Mouse (Mus musculus): ENCODE data around the gene Il17rb. TPM values are rescaled to one million over a fixed set of nuclear protein-coding genes. Genes with fewer than 3 reads are reported as not detected.

Gene Il17rb
- polyA plus RNA-seq (2015; fragmentation: Nextera tagmentation; extraction: Ambion mirVana), result 0.93 and 1.4 TPM in 2 replicates

DNA sequence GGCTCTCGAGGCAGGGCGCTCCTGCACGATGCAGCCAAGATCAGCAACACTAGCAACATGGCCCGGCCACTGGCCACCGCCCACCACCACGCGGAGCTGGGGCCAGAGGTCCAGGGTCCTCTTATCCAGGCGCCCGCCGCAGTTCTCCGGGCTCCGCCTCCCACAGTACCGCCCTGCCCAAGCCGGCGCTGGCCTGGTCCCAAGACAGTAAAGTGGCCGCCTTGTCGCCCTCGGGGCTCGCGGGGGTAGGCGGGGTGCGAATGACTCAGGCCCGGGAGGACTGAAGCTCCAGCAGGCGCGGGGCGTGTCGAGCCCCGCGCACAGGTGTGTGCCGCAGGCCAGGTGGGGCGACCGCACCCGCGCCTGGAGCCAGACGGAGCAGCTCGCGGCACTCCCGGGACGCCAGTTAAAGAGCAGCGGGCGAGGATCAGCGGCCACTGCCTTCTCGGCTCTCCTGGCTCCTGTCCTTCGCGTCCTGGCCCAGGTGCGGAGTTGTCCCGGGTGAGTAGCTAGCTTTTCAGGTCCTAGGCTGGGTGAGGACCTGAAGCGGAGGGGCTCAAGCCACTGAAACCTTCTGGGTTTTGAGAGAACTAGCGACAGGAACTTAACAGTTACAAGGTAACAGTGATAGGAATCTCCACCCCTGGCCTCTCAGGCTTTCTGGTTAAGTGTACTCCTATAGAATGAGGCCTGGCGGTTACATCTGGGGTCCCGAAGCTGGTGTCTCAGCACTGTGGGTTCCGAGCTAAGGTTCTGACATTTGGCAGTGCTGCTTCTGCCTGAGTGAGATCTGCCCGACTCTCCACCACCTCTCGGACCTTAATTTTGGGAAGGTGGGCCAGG, at the start of gene Il17rb, which contains the start of gene Chdh:
Il17rb (minus strand) TSS at position 164 of the 843 bp plus-strand sequence.
Chdh (plus strand) TSS at position 291 of the 843 bp plus-strand sequence.
- peaks cover 43% of the 10 kb centered on the region for H3K27me3 ChIP-seq
- H3K36me3 ChIP-seq, result no peaks in the 10 kb centered on the region
- peak within 1 kb of the TSS; percentile 47 for H3K4me3 ChIP-seq
- peak within 1 kb of the TSS; percentile 87 for H3K4me2 ChIP-seq
- H3K9me3 ChIP-seq, result no peaks in the 10 kb centered on the region
- 12% methylated on average over 49 of the region's 54 CpGs for WGBS
- peak; percentile 68; the same call in 1 of the 2 replicates for ATAC-seq (ENCODE audit: low FRiP score)
- peaks cover 9% of the 10 kb centered on the region for H3K4me1 ChIP-seq (replicated peaks)
- peak within 1 kb of the TSS; percentile 69 for H3K9ac ChIP-seq
- H3K27ac ChIP-seq, result no peak within 1 kb of the TSS

DNA sequence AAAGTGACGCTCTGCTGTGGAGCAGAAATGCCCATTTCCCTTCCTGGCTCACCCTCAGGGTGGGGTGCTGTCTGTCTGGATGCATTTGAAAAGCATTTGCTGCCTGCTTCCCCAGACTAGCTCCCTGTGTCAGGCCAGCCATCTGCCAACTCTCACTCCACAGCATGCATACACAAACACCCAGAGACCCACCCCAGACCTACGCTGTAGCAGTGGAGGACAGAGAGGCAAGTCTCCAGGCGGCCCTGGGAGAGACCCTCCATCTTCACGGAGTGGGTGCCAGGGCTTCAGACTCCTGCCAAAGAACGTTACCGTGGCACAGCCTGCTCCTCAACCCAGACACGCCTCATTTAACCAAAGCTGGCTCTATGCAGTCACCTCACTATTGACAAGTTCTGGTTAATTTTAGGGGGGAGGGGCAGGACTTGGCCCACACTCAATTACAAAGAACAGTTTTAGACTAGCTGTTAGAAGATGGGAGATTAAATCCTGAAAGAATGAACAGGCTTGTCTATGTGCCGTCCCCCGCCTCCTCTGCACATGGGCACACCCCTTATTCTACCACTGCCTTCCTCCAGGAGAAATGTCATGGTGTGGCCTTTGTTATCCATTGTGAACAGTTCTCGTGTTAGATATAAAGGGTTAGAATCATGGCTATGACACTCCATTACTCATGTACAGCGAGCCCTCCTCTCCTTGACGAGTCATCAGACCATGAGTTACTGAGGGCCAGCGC, 47.5 kb upstream of the Il17rb start:
- Histone ChIP-seq H3K9me3 (no peaks in the 10 kb centered on the region), H3K36me3 (peaks cover 6% of the 10 kb centered on the region; the same call in 1 of the 2 replicates), H3K27ac (peak overlapping the region; percentile 64; the same call in 1 of the 2 replicates), H3K4me2 (peak overlapping the region; percentile 8; the same call in 1 of the 2 replicates), H3K4me1 (replicated peaks) (peaks cover 11% of the 10 kb centered on the region), H3K27me3 (no peaks in the 10 kb centered on the region), H3K9ac (no peak overlapping the region), H3K4me3 (no peak overlapping the region)
- ATAC-seq (ENCODE audit: low FRiP score), result peak; percentile 95
- WGBS, result 40% methylated on average over 13 of the region's 13 CpGs

DNA sequence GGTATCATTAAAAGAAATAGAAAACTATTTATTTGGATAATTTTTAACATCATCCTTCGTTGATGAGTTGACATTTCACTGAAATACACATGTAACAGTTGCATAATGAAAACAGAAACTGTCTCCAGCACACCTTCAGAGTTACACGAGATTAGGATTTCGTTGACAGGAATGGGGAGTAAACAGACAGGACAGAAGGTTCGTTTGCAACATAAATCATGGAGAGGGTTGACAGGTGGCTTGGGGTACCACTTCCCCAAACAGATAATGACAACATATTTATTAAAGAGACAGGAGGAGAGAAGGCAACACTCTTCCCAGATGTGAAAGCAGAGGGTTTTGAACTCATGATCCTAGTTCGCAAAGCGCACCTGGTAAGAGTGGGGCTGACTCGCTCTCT, 46.2 kb upstream of the Il17rb start:
- Histone ChIP-seq H3K36me3 (0 out of 2 replicates have a peak, but pooled peaks cover 6% of the 10 kb centered on the region), H3K4me3 (no peak overlapping the region), H3K27ac (no peak overlapping the region), H3K9ac (no peak overlapping the region), H3K4me2 (no peak overlapping the region), H3K9me3 (no peaks in the 10 kb centered on the region), H3K27me3 (no peaks in the 10 kb centered on the region), H3K4me1 (replicated peaks) (peaks cover 11% of the 10 kb centered on the region)
- no peak for ATAC-seq (ENCODE audit: low FRiP score)
- WGBS, result 81% methylated on average over 7 of the region's 7 CpGs

DNA sequence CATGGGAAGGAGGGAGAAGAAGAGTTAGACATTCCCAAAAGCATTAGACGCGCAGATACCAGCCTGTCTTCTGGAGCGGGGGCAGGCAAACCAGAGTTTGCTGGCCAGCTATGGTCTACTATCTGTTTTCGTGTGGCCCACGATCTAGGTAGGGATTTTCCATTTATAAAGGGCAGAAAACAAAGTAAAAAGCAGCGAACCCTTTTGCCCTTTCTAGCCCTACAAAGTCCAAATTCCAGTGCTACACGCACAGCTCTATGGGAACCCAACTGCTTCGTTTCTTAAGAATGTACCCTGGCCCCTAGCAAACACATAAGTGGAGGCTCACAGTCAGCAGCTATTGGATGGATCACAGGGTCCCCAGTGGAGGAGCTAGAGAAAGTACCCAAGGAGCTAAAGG, 41.6 kb upstream of the Il17rb start:
- H3K27ac ChIP-seq, result no peak overlapping the region
- no peaks in the 10 kb centered on the region for H3K9me3 ChIP-seq
- H3K9ac ChIP-seq, result no peak overlapping the region
- H3K4me2 ChIP-seq, result no peak overlapping the region
- H3K27me3 ChIP-seq, result no peaks in the 10 kb centered on the region
- no peak overlapping the region for H3K4me3 ChIP-seq
- WGBS, result 88% methylated on average over 8 of the region's 8 CpGs
- H3K4me1 ChIP-seq (replicated peaks), result no peaks in the 10 kb centered on the region
- ATAC-seq (ENCODE audit: low FRiP score), result no peak
- H3K36me3 ChIP-seq, result peaks cover 14% of the 10 kb centered on the region; the same call in 1 of the 2 replicates

DNA sequence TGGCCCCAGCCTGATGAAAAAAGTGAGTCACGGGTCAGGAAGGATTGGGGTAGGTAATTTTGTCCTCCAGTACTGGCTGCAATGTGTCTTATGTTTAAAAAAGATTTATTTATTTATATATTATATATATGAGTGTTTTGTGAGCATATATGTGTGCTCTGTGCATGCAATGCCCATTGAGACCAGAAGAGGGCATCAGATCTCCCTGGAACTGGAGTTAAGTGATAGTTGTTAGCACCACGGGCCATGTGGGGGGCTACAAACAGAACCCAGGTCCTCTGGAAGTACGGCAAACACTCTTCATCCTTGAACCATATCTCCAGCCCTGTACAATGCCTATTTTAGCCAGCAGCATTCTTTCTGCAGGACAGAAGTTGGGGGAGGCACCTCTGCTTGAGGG, 39.4 kb upstream of the Il17rb start:
- H3K27me3 ChIP-seq, result no peaks in the 10 kb centered on the region
- H3K9ac ChIP-seq, result no peak overlapping the region
- no peak for ATAC-seq (ENCODE audit: low FRiP score)
- H3K36me3 ChIP-seq, result peaks cover 21% of the 10 kb centered on the region
- 93% methylated on average over 3 of the region's 3 CpGs for WGBS
- H3K4me2 ChIP-seq, result no peak overlapping the region
- H3K27ac ChIP-seq, result no peak overlapping the region
- no peaks in the 10 kb centered on the region for H3K9me3 ChIP-seq
- H3K4me3 ChIP-seq, result no peak overlapping the region
- no peaks in the 10 kb centered on the region for H3K4me1 ChIP-seq (replicated peaks)

DNA sequence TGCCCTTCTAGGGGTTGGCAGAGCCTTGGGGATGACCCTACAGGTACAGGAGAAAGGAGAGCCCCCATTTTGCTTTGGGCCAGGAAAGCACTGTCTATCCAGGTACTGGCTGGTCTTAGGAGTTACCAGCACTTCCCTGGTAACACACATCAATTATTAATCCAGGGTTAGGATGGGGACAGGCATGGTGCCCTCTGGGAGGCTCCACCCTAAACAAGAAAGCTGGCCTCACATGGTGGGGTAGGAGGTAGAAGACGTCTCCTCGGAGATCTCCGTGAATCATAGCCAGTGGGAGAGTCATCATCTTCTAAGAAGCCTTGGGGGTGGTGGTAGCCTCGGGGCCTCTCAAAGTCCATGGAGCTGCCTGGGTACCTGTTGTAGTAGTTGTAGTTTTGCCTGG, 38.3 kb upstream of the Il17rb start:
- Histone ChIP-seq H3K27me3 (no peaks in the 10 kb centered on the region), H3K4me3 (no peak overlapping the region), H3K27ac (no peak overlapping the region), H3K9ac (no peak overlapping the region), H3K4me1 (replicated peaks) (no peaks in the 10 kb centered on the region), H3K4me2 (no peak overlapping the region), H3K9me3 (no peaks in the 10 kb centered on the region), H3K36me3 (peaks cover 25% of the 10 kb centered on the region)
- 90% methylated on average over 4 of the region's 4 CpGs for WGBS
- no peak for ATAC-seq (ENCODE audit: low FRiP score)

DNA sequence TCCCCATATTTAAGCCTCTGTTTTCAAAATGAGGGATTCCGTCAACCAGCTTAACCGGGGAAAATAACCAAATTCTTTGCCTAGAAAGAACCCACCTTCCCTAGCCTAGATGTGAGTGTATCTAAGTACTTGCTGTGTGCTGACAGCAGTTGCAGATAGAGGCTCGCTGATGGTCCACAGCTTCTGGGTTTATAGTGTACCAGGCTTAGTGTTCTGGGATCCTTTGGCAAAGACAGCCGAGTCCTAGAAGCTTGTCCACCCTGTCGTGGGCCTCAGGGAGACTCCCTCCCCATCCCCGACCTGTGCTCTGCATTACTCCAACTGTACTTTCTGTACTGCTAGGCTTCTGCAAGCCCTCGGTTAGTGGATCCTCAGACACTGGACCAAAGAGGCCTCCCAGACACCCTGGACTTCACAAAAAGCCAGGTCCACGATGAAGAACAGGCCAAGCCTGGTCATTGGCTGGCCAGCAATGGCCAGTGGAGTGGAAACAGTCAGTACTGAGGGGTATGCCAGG, 37.1 kb upstream of the Il17rb start:
- H3K4me1 ChIP-seq (replicated peaks), result no peaks in the 10 kb centered on the region
- no peak overlapping the region for H3K4me2 ChIP-seq
- H3K9me3 ChIP-seq, result no peaks in the 10 kb centered on the region
- no peak overlapping the region for H3K4me3 ChIP-seq
- ATAC-seq (ENCODE audit: low FRiP score), result no peak
- H3K36me3 ChIP-seq, result peaks cover 24% of the 10 kb centered on the region
- no peak overlapping the region for H3K9ac ChIP-seq
- 86% methylated on average over 8 of the region's 8 CpGs for WGBS
- H3K27me3 ChIP-seq, result no peaks in the 10 kb centered on the region
- H3K27ac ChIP-seq, result no peak overlapping the region

DNA sequence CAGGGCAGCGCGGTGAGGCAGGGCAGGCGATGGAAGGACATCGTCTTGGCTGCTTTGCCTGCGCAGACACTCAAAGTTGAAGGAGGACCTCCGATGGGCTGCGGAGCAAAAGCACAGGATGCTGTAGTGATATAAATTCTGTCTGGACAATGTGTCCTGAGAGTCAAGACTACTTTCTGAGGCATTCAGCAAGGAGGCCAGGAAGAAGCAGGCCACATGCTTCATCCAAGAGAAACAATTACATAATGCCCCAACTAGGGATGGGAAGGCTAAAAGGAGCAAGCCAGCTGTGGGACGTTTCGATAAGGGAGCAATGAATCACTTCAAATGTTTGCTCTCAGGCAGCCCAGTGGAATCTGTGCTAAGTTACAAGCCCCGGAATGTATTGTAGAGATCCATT, 36.5 kb upstream of the Il17rb start:
- no peaks in the 10 kb centered on the region for H3K9me3 ChIP-seq
- peaks cover 24% of the 10 kb centered on the region for H3K36me3 ChIP-seq
- no peak overlapping the region for H3K4me3 ChIP-seq
- H3K4me1 ChIP-seq (replicated peaks), result no peaks in the 10 kb centered on the region
- no peak overlapping the region for H3K9ac ChIP-seq
- 89% methylated on average over 10 of the region's 10 CpGs for WGBS
- ATAC-seq (ENCODE audit: low FRiP score), result no peak
- H3K27ac ChIP-seq, result no peak overlapping the region
- no peaks in the 10 kb centered on the region for H3K27me3 ChIP-seq
- no peak overlapping the region for H3K4me2 ChIP-seq

DNA sequence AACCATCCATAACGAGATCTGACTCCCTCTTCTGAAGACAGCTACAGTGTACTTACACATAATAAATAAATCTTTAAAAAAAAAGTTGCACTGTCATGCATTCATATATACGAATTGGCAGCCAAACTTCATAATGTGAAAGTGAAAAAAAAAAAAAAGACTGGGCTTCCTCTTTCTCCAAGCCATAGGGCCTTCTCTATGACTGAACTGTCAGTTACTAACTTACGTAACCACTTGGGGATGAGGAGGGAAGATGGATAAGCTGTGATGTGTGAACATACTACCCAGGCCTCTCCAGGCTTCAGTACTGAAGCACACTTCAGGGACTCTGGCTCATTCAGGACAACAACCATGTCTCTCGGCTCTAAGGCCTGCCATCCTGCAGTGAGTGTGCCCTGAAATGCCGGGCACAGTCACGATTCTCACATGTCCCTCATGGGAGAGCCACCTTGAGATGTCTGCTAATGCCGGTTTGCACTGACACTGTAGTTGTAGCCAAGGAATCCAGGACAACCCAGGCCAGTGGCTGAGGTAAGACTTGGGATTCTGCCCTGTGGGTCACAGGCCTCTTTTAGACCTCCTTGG, 34.8 kb upstream of the Il17rb start:
- no peak overlapping the region for H3K4me3 ChIP-seq
- no peak overlapping the region for H3K4me2 ChIP-seq
- no peaks in the 10 kb centered on the region for H3K4me1 ChIP-seq (replicated peaks)
- WGBS, result 89% methylated on average over 7 of the region's 7 CpGs
- ATAC-seq (ENCODE audit: low FRiP score), result no peak
- peaks cover 23% of the 10 kb centered on the region for H3K36me3 ChIP-seq
- no peak overlapping the region for H3K27ac ChIP-seq
- H3K9ac ChIP-seq, result no peak overlapping the region
- H3K9me3 ChIP-seq, result no peaks in the 10 kb centered on the region
- no peaks in the 10 kb centered on the region for H3K27me3 ChIP-seq

DNA sequence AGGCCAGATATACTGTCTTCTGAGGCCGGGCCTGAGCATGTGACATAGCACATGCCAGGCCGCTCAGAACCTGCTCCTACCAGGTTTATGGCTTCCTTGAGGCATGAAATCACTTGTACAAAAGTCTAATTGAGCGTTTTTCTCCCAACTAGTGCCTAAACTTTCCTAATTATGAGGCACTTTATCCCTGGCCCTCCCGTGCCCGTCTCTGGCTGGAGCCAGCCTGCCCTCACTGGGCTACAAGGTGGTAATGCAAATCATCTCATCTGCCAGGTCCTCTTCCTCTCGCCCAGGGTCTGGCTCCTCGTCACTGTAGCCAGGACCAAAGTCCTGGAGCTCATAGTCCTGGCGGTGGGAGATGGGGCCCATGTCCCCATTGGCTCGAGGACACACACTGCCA, 33.1 kb upstream of the Il17rb start:
- no peak for ATAC-seq (ENCODE audit: low FRiP score)

DNA sequence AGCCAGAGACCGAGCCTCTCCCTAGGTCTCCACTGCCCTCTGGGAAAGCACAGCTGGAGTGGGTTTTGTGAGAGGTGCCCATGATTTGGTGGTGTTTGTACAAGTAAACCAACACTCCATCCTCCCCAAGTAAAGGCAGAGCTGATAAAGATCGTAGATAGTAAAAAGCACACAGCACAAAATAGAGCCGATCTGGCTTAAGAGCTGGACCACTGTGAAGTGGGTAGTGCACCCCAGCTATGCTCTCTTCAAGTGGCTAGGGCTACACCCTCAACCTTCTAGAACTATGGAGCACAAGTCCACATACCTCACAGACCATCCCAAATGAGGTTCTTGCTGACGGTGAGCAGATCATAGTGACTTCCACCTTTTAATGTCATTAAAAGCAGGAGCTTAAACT, 30.7 kb upstream of the Il17rb start:
- Histone ChIP-seq H3K9me3 (no peaks in the 10 kb centered on the region), H3K4me1 (replicated peaks) (no peaks in the 10 kb centered on the region), H3K4me2 (no peak overlapping the region), H3K27ac (no peak overlapping the region), H3K27me3 (no peaks in the 10 kb centered on the region), H3K4me3 (no peak overlapping the region), H3K9ac (no peak overlapping the region), H3K36me3 (peaks cover 33% of the 10 kb centered on the region)
- WGBS, result 89% methylated on average over 4 of the region's 4 CpGs
- ATAC-seq (ENCODE audit: low FRiP score), result no peak

More for the DNA sequence above, 33.1 kb upstream of the Il17rb start:
- Histone ChIP-seq H3K9me3 (no peaks in the 10 kb centered on the region), H3K27ac (no peak overlapping the region), H3K9ac (no peak overlapping the region), H3K4me2 (no peak overlapping the region), H3K4me3 (no peak overlapping the region), H3K4me1 (replicated peaks) (no peaks in the 10 kb centered on the region), H3K27me3 (no peaks in the 10 kb centered on the region), H3K36me3 (peaks cover 28% of the 10 kb centered on the region)
- WGBS, result 90% methylated on average over 9 of the region's 9 CpGs

DNA sequence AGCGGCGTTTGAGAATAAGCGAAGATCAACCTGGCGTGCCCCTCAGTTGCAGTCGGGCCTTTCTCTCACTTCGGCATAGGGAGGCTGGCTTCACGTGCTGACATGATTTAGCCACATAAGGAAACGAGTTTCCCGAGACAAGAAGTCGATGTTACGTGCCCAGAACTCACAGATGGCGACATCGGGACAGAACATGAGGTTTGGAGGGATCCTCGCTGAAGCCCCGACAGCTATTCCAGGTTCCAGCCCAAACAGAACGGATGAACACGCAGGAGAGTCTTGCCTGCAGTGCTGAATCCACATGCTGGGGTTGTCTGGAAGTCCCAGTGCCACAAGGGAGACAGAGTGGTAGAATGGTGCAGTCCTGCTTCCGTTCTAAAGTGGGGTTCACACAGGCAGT, 29.7 kb upstream of the Il17rb start:
- Histone ChIP-seq H3K27ac (no peak overlapping the region), H3K4me2 (no peak overlapping the region), H3K4me3 (no peak overlapping the region), H3K4me1 (replicated peaks) (no peaks in the 10 kb centered on the region), H3K9me3 (no peaks in the 10 kb centered on the region), H3K36me3 (peaks cover 32% of the 10 kb centered on the region), H3K9ac (no peak overlapping the region), H3K27me3 (no peaks in the 10 kb centered on the region)
- ATAC-seq (ENCODE audit: low FRiP score), result no peak
- 95% methylated on average over 18 of the region's 18 CpGs for WGBS
